Mouse (Mus musculus): ENCODE results near the gene 4930426L09Rik. TPM values are rescaled to one million over a fixed set of nuclear protein-coding genes. Genes with fewer than 3 reads are reported as not detected.

4930426L09Rik gene
- polyA plus RNA-seq, 1 experiment = 2.4 TPM

GRCm38 (mm10) chr2:18963286-18964040 is 34.7 kb upstream of the 4930426L09Rik start:
- Histone ChIP-seq H3K4me3 (replicated peaks; ENCODE audit: control insufficient read depth, low read depth, low read length) (no peak overlapping the region), H3K4me1 (ENCODE audit: control insufficient read depth, insufficient read depth, low read length) (peaks cover 16% of the 10 kb centered on the region), H3K27ac (ENCODE audit: control insufficient read depth, insufficient read depth, low read depth, low read length, poor library complexity) (no peak overlapping the region)
- TF ChIP-seq CTCF (IDR thresholded peaks at IDR 0.05; ENCODE audit: control insufficient read depth, insufficient read depth, low read length) = no peak
- no peak for TF ChIP-seq POLR2A (IDR thresholded peaks at IDR 0.05; ENCODE audit: borderline replicate concordance, control insufficient read depth, low read depth, low read length)
- WGBS = 55% methylated on average over 13 of the region's 13 CpGs

- H3K4me1 ChIP-seq (ENCODE audit: control insufficient read depth, insufficient read depth, low read length) = peaks cover 11% of the 10 kb centered on the region
- 91% methylated on average over 3 of the region's 3 CpGs for WGBS
- TF ChIP-seq POLR2A (IDR thresholded peaks at IDR 0.05; ENCODE audit: borderline replicate concordance, control insufficient read depth, low read depth, low read length) (no peak), CTCF (IDR thresholded peaks at IDR 0.05; ENCODE audit: control insufficient read depth, insufficient read depth, low read length) (no peak)
- no peak overlapping the region for H3K27ac ChIP-seq (ENCODE audit: control insufficient read depth, insufficient read depth, low read depth, low read length, poor library complexity)
- no peak overlapping the region for H3K4me3 ChIP-seq (replicated peaks; ENCODE audit: control insufficient read depth, low read depth, low read length)
Measured at GRCm38 (mm10) chr2:18965108-18965507, 33.0 kb upstream of the 4930426L09Rik start.

GRCm38 (mm10) chr2:18965950-18966349 is 32.2 kb upstream of the 4930426L09Rik start:
- no peak for TF ChIP-seq POLR2A (IDR thresholded peaks at IDR 0.05; ENCODE audit: borderline replicate concordance, control insufficient read depth, low read depth, low read length)
- TF ChIP-seq CTCF (IDR thresholded peaks at IDR 0.05; ENCODE audit: control insufficient read depth, insufficient read depth, low read length) = no peak
- Histone ChIP-seq H3K27ac (ENCODE audit: control insufficient read depth, insufficient read depth, low read depth, low read length, poor library complexity) (no peak overlapping the region), H3K4me1 (ENCODE audit: control insufficient read depth, insufficient read depth, low read length) (peaks cover 11% of the 10 kb centered on the region), H3K4me3 (replicated peaks; ENCODE audit: control insufficient read depth, low read depth, low read length) (no peak overlapping the region)
- 93% methylated on average over 2 of the region's 2 CpGs for WGBS

- Histone ChIP-seq H3K4me3 (replicated peaks; ENCODE audit: control insufficient read depth, low read depth, low read length) (no peak overlapping the region), H3K4me1 (ENCODE audit: control insufficient read depth, insufficient read depth, low read length) (peaks cover 11% of the 10 kb centered on the region), H3K27ac (ENCODE audit: control insufficient read depth, insufficient read depth, low read depth, low read length, poor library complexity) (no peak overlapping the region)
- WGBS = 89% methylated on average over 5 of the region's 5 CpGs
- no peak for TF ChIP-seq POLR2A (IDR thresholded peaks at IDR 0.05; ENCODE audit: borderline replicate concordance, control insufficient read depth, low read depth, low read length)
- TF ChIP-seq CTCF (IDR thresholded peaks at IDR 0.05; ENCODE audit: control insufficient read depth, insufficient read depth, low read length) = no peak
Measured at GRCm38 (mm10) chr2:18966566-18966965, 31.6 kb upstream of the 4930426L09Rik start.

GRCm38 (mm10) chr2:18967451-18968063 is 30.6 kb upstream of the 4930426L09Rik start:
- WGBS = 80% methylated on average over 5 of the region's 5 CpGs
- no peak overlapping the region for H3K4me3 ChIP-seq (replicated peaks; ENCODE audit: control insufficient read depth, low read depth, low read length)
- peaks cover 9% of the 10 kb centered on the region for H3K4me1 ChIP-seq (ENCODE audit: control insufficient read depth, insufficient read depth, low read length)
- H3K27ac ChIP-seq (ENCODE audit: control insufficient read depth, insufficient read depth, low read depth, low read length, poor library complexity) = no peak overlapping the region
- TF ChIP-seq POLR2A (IDR thresholded peaks at IDR 0.05; ENCODE audit: borderline replicate concordance, control insufficient read depth, low read depth, low read length) = no peak
- no peak for TF ChIP-seq CTCF (IDR thresholded peaks at IDR 0.05; ENCODE audit: control insufficient read depth, insufficient read depth, low read length)

GRCm38 (mm10) chr2:18969066-18969681 is 29.0 kb upstream of the 4930426L09Rik start:
- TF ChIP-seq CTCF (IDR thresholded peaks at IDR 0.05; ENCODE audit: control insufficient read depth, insufficient read depth, low read length) = no peak
- TF ChIP-seq POLR2A (IDR thresholded peaks at IDR 0.05; ENCODE audit: borderline replicate concordance, control insufficient read depth, low read depth, low read length) = no peak
- 59% methylated on average over 5 of the region's 5 CpGs for WGBS
- Histone ChIP-seq H3K27ac (ENCODE audit: control insufficient read depth, insufficient read depth, low read depth, low read length, poor library complexity) (no peak overlapping the region), H3K4me3 (replicated peaks; ENCODE audit: control insufficient read depth, low read depth, low read length) (no peak overlapping the region), H3K4me1 (ENCODE audit: control insufficient read depth, insufficient read depth, low read length) (peaks cover 2% of the 10 kb centered on the region; the same call in 1 of the 2 replicates)

- TF ChIP-seq CTCF (IDR thresholded peaks at IDR 0.05; ENCODE audit: control insufficient read depth, insufficient read depth, low read length) = no peak
- no peak for TF ChIP-seq POLR2A (IDR thresholded peaks at IDR 0.05; ENCODE audit: borderline replicate concordance, control insufficient read depth, low read depth, low read length)
- no peak overlapping the region for H3K4me3 ChIP-seq (replicated peaks; ENCODE audit: control insufficient read depth, low read depth, low read length)
- WGBS = 61% methylated on average over 2 of the region's 2 CpGs
- no peak overlapping the region for H3K27ac ChIP-seq (ENCODE audit: control insufficient read depth, insufficient read depth, low read depth, low read length, poor library complexity)
- H3K4me1 ChIP-seq (ENCODE audit: control insufficient read depth, insufficient read depth, low read length) = peaks cover 2% of the 10 kb centered on the region
Measured at GRCm38 (mm10) chr2:18970461-18970860, 27.7 kb upstream of the 4930426L09Rik start.

- no peak overlapping the region for H3K4me3 ChIP-seq (replicated peaks; ENCODE audit: control insufficient read depth, low read depth, low read length)
- H3K4me1 ChIP-seq (ENCODE audit: control insufficient read depth, insufficient read depth, low read length) = peaks cover 3% of the 10 kb centered on the region
- no peak overlapping the region for H3K27ac ChIP-seq (ENCODE audit: control insufficient read depth, insufficient read depth, low read depth, low read length, poor library complexity)
- 72% methylated on average over 3 of the region's 3 CpGs for WGBS
- no peak for TF ChIP-seq CTCF (IDR thresholded peaks at IDR 0.05; ENCODE audit: control insufficient read depth, insufficient read depth, low read length)
Measured at GRCm38 (mm10) chr2:18971564-18971963, 26.6 kb upstream of the 4930426L09Rik start.

All from bone marrow, adult 2 months (tissue).